Mouse (Mus musculus) G1E-ER4 (cell line): Measurements from ENCODE around the gene Rbms2. TPM values are rescaled to one million over a fixed set of nuclear protein-coding genes. Genes with fewer than 3 reads are reported as not detected.

Experiments used
- GATA1 ChIP-seq: IDR thresholded peaks from one replicate; pipeline ENCODE4 v1.8.0; 2012; ENCODE audit warnings: low read length, inconsistent platforms
- polyA plus RNA-seq: library from polyadenylated mRNA; stranded (reverse); fragments of >175 nt; gene quantifications from 2 replicates; pipeline ENCODE4 v1.2.3, GENCODE M21; 2012

The Rbms2 gene
- polyA plus RNA-seq, 1 experiment = 10.8 TPM

DNA sequence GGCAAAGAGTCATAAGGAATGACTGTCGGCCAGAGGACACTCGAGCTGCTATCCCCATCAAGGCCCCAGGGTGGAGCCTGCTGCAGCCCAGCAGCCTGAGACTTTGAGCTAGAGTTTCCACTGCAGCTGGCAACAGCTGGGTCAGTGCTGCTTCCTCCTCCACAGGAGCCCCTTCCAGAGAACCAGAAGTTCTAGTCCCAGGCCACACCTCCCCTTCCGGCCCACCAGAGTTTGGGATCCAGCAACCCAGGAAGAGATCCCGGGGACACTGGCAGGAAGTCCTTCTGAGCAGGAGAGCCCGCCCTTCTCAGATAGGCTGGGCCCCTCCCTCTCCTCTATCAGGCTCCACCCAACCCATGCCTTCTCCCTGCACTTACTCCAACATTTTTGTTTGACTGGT, 30.5 kb downstream of the Rbms2 start:
- TF ChIP-seq GATA1 = no peak

DNA sequence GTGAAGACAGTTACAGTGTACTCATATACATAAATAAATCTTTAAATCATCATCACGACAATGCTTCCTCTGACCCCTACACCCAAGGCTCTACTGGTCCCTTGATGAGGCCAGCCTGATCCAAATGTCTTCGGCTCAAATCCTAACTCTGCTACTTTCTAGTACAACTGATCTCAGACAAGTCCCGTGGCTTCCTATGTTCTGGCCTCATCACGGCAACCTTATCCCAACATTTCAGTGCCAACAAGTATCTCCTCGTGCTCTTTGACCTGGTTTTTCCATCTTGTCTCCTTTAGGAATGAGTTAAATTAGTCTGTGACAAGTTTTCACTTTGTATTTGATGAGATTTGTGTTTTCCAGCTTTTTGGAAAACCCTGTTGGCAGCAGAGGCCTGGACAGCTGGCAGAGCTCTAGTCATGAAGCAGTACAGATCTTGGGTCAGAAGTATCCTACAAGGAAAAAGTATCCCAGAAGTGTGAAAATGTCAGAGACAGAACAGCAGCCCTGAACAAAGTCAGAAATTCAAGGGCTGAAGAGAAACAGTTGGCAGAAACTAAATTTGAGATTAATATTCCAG, 31.2 kb downstream of the Rbms2 start:
- TF ChIP-seq GATA1 = no peak

DNA sequence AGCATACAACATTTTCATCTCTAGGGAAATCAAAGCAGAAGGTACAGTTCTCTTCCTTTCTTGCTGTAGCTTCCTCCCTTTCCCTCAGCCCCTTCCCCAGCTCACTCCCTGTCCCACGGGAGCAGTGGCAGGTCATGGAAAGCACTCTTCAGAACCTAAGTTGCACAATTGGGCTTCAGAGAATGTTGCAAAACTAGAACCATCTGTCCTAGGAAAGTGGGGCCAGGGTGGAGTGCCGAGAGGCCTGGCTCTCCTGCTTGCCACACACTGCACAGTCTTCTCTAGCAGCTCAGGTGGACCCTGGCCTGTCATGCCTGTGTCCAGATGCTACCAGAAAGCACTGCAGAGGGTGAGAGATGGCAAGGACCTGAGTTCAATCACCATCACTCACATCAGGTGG, 35.1 kb downstream of the Rbms2 start:
- TF ChIP-seq GATA1 = no peak

GRCm38 (mm10) chr10:128143659-128144058, 36.4 kb downstream of the Rbms2 start:
- TF ChIP-seq GATA1 = no peak

- TF ChIP-seq GATA1 = no peak
Measured at GRCm38 (mm10) chr10:128142165-128142564, 37.9 kb downstream of the Rbms2 start.

GRCm38 (mm10) chr10:128140236-128140952, 39.7 kb downstream of the Rbms2 start:
- TF ChIP-seq GATA1 = no peak

DNA sequence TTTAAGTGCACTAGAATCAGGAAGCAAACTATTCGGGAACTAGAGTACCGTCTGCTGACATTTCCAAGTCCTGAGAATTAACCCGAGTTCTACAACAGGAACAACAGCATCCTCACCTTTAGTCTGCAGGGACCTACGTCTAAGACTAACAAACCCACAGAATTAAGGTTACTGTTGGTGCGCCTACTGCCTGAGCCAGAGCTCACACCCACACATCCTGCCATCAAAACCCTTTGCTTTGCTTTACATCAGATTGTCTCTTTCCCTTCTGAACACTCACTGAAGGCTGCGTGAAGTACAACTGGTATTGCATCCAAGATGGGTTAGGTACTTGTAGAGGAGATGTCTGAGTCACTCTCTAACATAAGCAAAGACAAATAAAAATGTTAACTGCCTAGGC, 44.7 kb downstream of the Rbms2 start:
- no peak for TF ChIP-seq GATA1

DNA sequence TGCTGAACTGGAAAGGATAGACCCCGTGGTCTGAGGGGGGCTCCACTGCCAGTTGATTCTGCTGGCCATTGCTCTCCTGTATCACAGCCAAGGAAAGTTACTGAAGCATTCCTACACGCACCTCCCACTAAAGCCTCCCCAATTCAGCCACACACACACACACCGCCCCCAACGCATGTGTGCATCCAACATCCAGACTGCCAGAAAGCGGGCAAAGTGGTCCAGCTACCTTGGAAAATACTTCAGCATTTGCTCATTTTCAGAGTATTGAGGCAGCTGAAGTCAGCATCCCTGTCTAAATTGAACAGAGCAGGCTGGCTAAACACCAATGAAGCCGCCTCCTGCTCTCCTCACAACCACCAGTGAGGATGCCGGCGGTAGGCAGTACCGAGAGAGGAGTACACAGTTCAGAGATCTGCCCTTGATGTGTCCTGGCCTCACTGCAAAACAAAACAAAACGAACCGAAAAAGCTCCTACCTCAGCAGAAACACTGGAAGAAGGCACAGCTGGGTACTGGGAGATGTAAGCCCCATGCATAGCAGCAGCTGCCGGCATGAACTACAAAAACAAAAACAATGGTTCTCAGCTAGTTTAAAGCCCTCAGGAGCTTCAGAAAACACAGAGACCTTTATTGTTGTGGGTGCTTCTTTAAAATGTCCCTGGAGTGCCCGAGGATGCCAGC, 46.3 kb downstream of the Rbms2 start:
- no peak for TF ChIP-seq GATA1

GRCm38 (mm10) chr10:128131812-128132211, 48.3 kb downstream of the Rbms2 start:
- no peak for TF ChIP-seq GATA1

DNA sequence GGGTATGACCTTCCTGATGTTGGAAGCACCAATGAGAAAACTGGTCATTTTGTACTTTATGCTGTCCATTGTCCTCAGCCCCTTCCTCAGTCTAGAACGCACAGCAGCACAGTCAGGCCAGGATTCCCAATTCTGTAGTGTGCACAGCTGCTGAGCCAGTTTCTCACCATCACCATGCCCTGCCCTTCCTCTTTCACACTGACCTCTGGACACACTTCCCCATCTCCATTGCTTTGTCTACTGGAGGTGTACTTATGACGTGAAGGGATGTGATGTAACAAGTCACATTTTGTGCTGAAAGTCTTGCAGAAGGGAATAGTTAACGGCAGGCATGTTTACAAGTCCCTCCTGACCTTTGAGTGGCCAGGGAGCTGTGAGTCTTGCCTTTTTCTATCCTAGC, 48.8 kb downstream of the Rbms2 start:
- no peak for TF ChIP-seq GATA1

- no peak for TF ChIP-seq GATA1
Measured at GRCm38 (mm10) chr10:128128143-128128542, 52.0 kb downstream of the Rbms2 start.

DNA sequence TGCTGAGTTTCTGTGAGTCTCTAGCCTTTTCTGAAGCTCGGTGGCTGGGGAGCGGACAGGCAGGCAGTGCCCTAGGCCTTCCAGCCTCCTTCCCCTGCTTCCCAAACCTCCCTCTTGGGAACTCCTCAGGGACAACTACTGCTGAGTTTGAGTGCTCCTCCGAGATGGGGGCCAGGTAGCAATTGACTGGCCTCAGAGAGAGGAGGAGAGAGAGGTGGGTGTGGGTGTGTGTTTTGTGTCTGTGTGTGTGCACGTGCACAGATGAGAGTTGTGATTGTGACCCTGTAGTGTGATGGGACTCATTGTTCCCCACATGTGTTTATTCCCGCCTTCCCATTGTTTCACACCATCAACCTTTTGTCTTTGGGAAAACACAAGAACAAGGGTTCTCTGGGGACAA, 52.6 kb downstream of the Rbms2 start:
- no peak for TF ChIP-seq GATA1

- no peak for TF ChIP-seq GATA1
Measured at GRCm38 (mm10) chr10:128125951-128126350, 54.1 kb downstream of the Rbms2 start.

- no peak for TF ChIP-seq GATA1
Measured at GRCm38 (mm10) chr10:128124831-128125230, 55.3 kb downstream of the Rbms2 start.

- no peak for TF ChIP-seq GATA1
Measured at GRCm38 (mm10) chr10:128123833-128124232, 56.3 kb downstream of the Rbms2 start.

GRCm38 (mm10) chr10:128111227-128111626, 68.9 kb downstream of the Rbms2 start:
- TF ChIP-seq GATA1 = no peak
